Mouse (Mus musculus) kidney, embryonic 15.5 days (tissue): Measurements from ENCODE around the gene Arhgap35. TPM values are rescaled to one million over a fixed set of nuclear protein-coding genes. Genes with fewer than 3 reads are reported as not detected.
A peak's percentile ranks its signal among the peaks of the same experiment; 100 is the strongest.

Experiments used
- ATAC-seq: fragments of 200-750 bp; cut with Nextera tagmentation; replicated peaks from 2 replicates; pipeline ENCODE4 v1.8.0; 2017; ENCODE audit warnings: moderate TSS enrichment; ENCODE audit not compliant: low FRiP score
- H3K27ac ChIP-seq: fragments of 300-500 bp; sonication (generic); 2 replicates; pipeline ENCODE4 v1.5.1; 2015; ENCODE audit warnings: mild to moderate bottlenecking, inconsistent platforms
- H3K27me3 ChIP-seq: fragments of 300-500 bp; sonication (generic); 2 replicates; pipeline ENCODE4 v1.6.1; 2015; ENCODE audit warnings: inconsistent platforms
- H3K36me3 ChIP-seq: fragments of 300-500 bp; sonication (generic); 2 replicates; pipeline ENCODE4 v1.6.1; 2015; ENCODE audit warnings: inconsistent platforms
- H3K4me1 ChIP-seq: fragments of 300-500 bp; sonication (generic); 2 replicates; pipeline ENCODE4 v1.6.1; 2015; ENCODE audit warnings: inconsistent platforms
- H3K4me2 ChIP-seq: fragments of 300-500 bp; sonication (generic); 2 replicates; pipeline ENCODE4 v1.6.1; 2015; ENCODE audit warnings: moderate library complexity, mild to moderate bottlenecking, inconsistent platforms
- H3K4me3 ChIP-seq: fragments of 300-500 bp; sonication (generic); replicated peaks from 2 replicates; pipeline ENCODE4 v1.5.1; 2015; ENCODE audit warnings: mild to moderate bottlenecking, inconsistent platforms
- H3K9ac ChIP-seq: fragments of 300-500 bp; sonication (generic); 2 replicates; pipeline ENCODE4 v1.6.1; 2015; ENCODE audit warnings: mild to moderate bottlenecking, inconsistent platforms
- H3K9me3 ChIP-seq: fragments of 300-500 bp; sonication (generic); replicated peaks from 2 replicates; pipeline ENCODE4 v1.6.1; 2016; ENCODE audit warnings: inconsistent platforms
- WGBS: fragments of 180-500 bp; shearing (Covaris S2); methylation state at CpG from one replicate; pipeline ENCODE4 v1.1.7; 2015; ENCODE audit warnings: mixed read lengths; 5-methylcytosine and 5-hydroxymethylcytosine counted together
- polyA plus RNA-seq: library from polyadenylated mRNA; unstranded; fragments of >200 nt; fragmentation: Nextera tagmentation; extraction: Ambion mirVana; gene quantifications from 2 replicates; pipeline ENCODE4 v1.2.1, GENCODE M21; 2015

Arhgap35 gene
- polyA plus RNA-seq, 1 experiment from 2014 or later = 18.2 TPM

GRCm38 (mm10) chr7:16475321-16475720 is 139.5 kb downstream of the Arhgap35 start:
- H3K4me3 ChIP-seq = peak overlapping the region; percentile 43
- 3% methylated on average over 23 of the region's 23 CpGs for WGBS

GRCm38 (mm10) chr7:16474445-16474844 is 140.3 kb downstream of the Arhgap35 start:
- 2% methylated on average over 33 of the region's 33 CpGs for WGBS
- Histone ChIP-seq H3K4me3 (peak overlapping the region; percentile 27), H3K27me3 (peaks cover 73% of the 10 kb centered on the region), H3K4me2 (peak overlapping the region; percentile 54), H3K9ac (peak overlapping the region; percentile 11; the same call in 1 of the 2 replicates), H3K27ac (no peak overlapping the region), H3K36me3 (no peaks in the 10 kb centered on the region), H3K9me3 (no peaks in the 10 kb centered on the region), H3K4me1 (peaks cover 31% of the 10 kb centered on the region)
- ATAC-seq = no peak

More at GRCm38 (mm10) chr7:16475321-16475720, 139.5 kb downstream of the Arhgap35 start:
- Histone ChIP-seq H3K36me3 (no peaks in the 10 kb centered on the region), H3K4me1 (peaks cover 31% of the 10 kb centered on the region), H3K27me3 (peaks cover 71% of the 10 kb centered on the region), H3K9ac (no peak overlapping the region), H3K27ac (no peak overlapping the region), H3K9me3 (no peaks in the 10 kb centered on the region), H3K4me2 (peak overlapping the region; percentile 69)
- no peak for ATAC-seq

GRCm38 (mm10) chr7:16473847-16474246 is 140.9 kb downstream of the Arhgap35 start:
- H3K27ac ChIP-seq = no peak overlapping the region
- ATAC-seq = peak; percentile 30; the same call in 1 of the 2 replicates

GRCm38 (mm10) chr7:16472116-16472709 is 142.6 kb downstream of the Arhgap35 start:
- H3K4me1 ChIP-seq = peaks cover 31% of the 10 kb centered on the region
- peaks cover 78% of the 10 kb centered on the region for H3K27me3 ChIP-seq
- no peaks in the 10 kb centered on the region for H3K36me3 ChIP-seq
- H3K27ac ChIP-seq = no peak overlapping the region
- H3K4me2 ChIP-seq = no peak overlapping the region
- no peak for ATAC-seq
- WGBS = 6% methylated on average over 17 of the region's 17 CpGs
- no peaks in the 10 kb centered on the region for H3K9me3 ChIP-seq
- no peak overlapping the region for H3K4me3 ChIP-seq
- no peak overlapping the region for H3K9ac ChIP-seq

More at GRCm38 (mm10) chr7:16473847-16474246, 140.9 kb downstream of the Arhgap35 start:
- Histone ChIP-seq H3K36me3 (no peaks in the 10 kb centered on the region), H3K9me3 (no peaks in the 10 kb centered on the region), H3K9ac (no peak overlapping the region), H3K4me2 (no peak overlapping the region), H3K4me3 (no peak overlapping the region), H3K27me3 (peaks cover 73% of the 10 kb centered on the region), H3K4me1 (peaks cover 31% of the 10 kb centered on the region)
- 18% methylated on average over 8 of the region's 8 CpGs for WGBS

GRCm38 (mm10) chr7:16471549-16471948 is 143.2 kb downstream of the Arhgap35 start:
- H3K4me2 ChIP-seq = no peak overlapping the region
- H3K9ac ChIP-seq = no peak overlapping the region
- peaks cover 28% of the 10 kb centered on the region for H3K4me1 ChIP-seq
- H3K27me3 ChIP-seq = peaks cover 71% of the 10 kb centered on the region
- ATAC-seq = no peak
- no peak overlapping the region for H3K4me3 ChIP-seq
- H3K9me3 ChIP-seq = no peaks in the 10 kb centered on the region
- no peaks in the 10 kb centered on the region for H3K36me3 ChIP-seq
- no peak overlapping the region for H3K27ac ChIP-seq
- 44% methylated on average over 9 of the region's 9 CpGs for WGBS

- H3K27me3 ChIP-seq = peaks cover 51% of the 10 kb centered on the region
- no peak for ATAC-seq
These were observed 146.7 kb downstream of the Arhgap35 start for GRCm38 (mm10) chr7:16468115-16468514.

GRCm38 (mm10) chr7:16466565-16466964 is 148.2 kb downstream of the Arhgap35 start:
- no peak overlapping the region for H3K9ac ChIP-seq
- no peaks in the 10 kb centered on the region for H3K36me3 ChIP-seq
- H3K9me3 ChIP-seq = no peaks in the 10 kb centered on the region
- 68% methylated on average over 4 of the region's 4 CpGs for WGBS
- no peaks in the 10 kb centered on the region for H3K4me1 ChIP-seq
- H3K27me3 ChIP-seq = peaks cover 45% of the 10 kb centered on the region
- H3K4me3 ChIP-seq = no peak overlapping the region
- no peak overlapping the region for H3K4me2 ChIP-seq
- H3K27ac ChIP-seq = no peak overlapping the region
- no peak for ATAC-seq

More at GRCm38 (mm10) chr7:16468115-16468514, 146.7 kb downstream of the Arhgap35 start:
- Histone ChIP-seq H3K36me3 (no peaks in the 10 kb centered on the region), H3K4me3 (no peak overlapping the region), H3K9ac (no peak overlapping the region), H3K9me3 (no peaks in the 10 kb centered on the region), H3K27ac (no peak overlapping the region), H3K4me2 (no peak overlapping the region), H3K4me1 (no peaks in the 10 kb centered on the region)
- 22% methylated on average over 5 of the region's 5 CpGs for WGBS

GRCm38 (mm10) chr7:16465568-16465967 is 149.2 kb downstream of the Arhgap35 start:
- ATAC-seq = no peak
- H3K4me1 ChIP-seq = no peaks in the 10 kb centered on the region
- H3K9me3 ChIP-seq = no peaks in the 10 kb centered on the region
- WGBS = 92% methylated on average over 5 of the region's 5 CpGs
- H3K4me3 ChIP-seq = no peak overlapping the region
- H3K27me3 ChIP-seq = peaks cover 45% of the 10 kb centered on the region
- no peaks in the 10 kb centered on the region for H3K36me3 ChIP-seq
- no peak overlapping the region for H3K9ac ChIP-seq
- H3K4me2 ChIP-seq = no peak overlapping the region
- H3K27ac ChIP-seq = no peak overlapping the region

- Histone ChIP-seq H3K9ac (no peak overlapping the region), H3K27ac (no peak overlapping the region), H3K4me2 (no peak overlapping the region), H3K4me1 (no peaks in the 10 kb centered on the region), H3K9me3 (no peaks in the 10 kb centered on the region), H3K27me3 (peaks cover 46% of the 10 kb centered on the region), H3K36me3 (no peaks in the 10 kb centered on the region), H3K4me3 (no peak overlapping the region)
- peak; percentile 30; the same call in 1 of the 2 replicates for ATAC-seq
- 13% methylated on average over 8 of the region's 8 CpGs for WGBS
These were observed 149.6 kb downstream of the Arhgap35 start for GRCm38 (mm10) chr7:16465160-16465559.

GRCm38 (mm10) chr7:16463214-16463613 is 151.6 kb downstream of the Arhgap35 start:
- Histone ChIP-seq H3K27me3 (peaks cover 37% of the 10 kb centered on the region), H3K27ac (no peak overlapping the region), H3K4me1 (no peaks in the 10 kb centered on the region), H3K4me3 (no peak overlapping the region), H3K4me2 (no peak overlapping the region), H3K9me3 (no peaks in the 10 kb centered on the region), H3K36me3 (no peaks in the 10 kb centered on the region), H3K9ac (no peak overlapping the region)
- no peak; the same call in 1 of the 2 replicates for ATAC-seq
- 1% methylated on average over 14 of the region's 14 CpGs for WGBS

GRCm38 (mm10) chr7:16461705-16462104 is 153.1 kb downstream of the Arhgap35 start:
- Histone ChIP-seq H3K36me3 (no peaks in the 10 kb centered on the region), H3K4me1 (no peaks in the 10 kb centered on the region), H3K9ac (no peak overlapping the region), H3K4me2 (no peak overlapping the region), H3K9me3 (no peaks in the 10 kb centered on the region), H3K4me3 (no peak overlapping the region), H3K27ac (no peak overlapping the region), H3K27me3 (peaks cover 33% of the 10 kb centered on the region)
- no peak for ATAC-seq
- 80% methylated on average over 6 of the region's 6 CpGs for WGBS

- Histone ChIP-seq H3K9me3 (no peaks in the 10 kb centered on the region), H3K9ac (no peak overlapping the region), H3K27ac (no peak overlapping the region), H3K27me3 (peaks cover 33% of the 10 kb centered on the region), H3K36me3 (no peaks in the 10 kb centered on the region), H3K4me3 (no peak overlapping the region), H3K4me2 (no peak overlapping the region), H3K4me1 (no peaks in the 10 kb centered on the region)
- WGBS = 57% methylated on average over 6 of the region's 6 CpGs
- ATAC-seq = no peak
These were observed 153.6 kb downstream of the Arhgap35 start for GRCm38 (mm10) chr7:16461151-16461550.

GRCm38 (mm10) chr7:16460566-16460965 is 154.2 kb downstream of the Arhgap35 start:
- no peaks in the 10 kb centered on the region for H3K9me3 ChIP-seq
- H3K4me2 ChIP-seq = no peak overlapping the region
- no peak overlapping the region for H3K9ac ChIP-seq
- 40% methylated on average over 13 of the region's 13 CpGs for WGBS
- H3K4me3 ChIP-seq = no peak overlapping the region
- H3K27ac ChIP-seq = no peak overlapping the region
- no peaks in the 10 kb centered on the region for H3K4me1 ChIP-seq
- ATAC-seq = no peak
- peaks cover 31% of the 10 kb centered on the region for H3K27me3 ChIP-seq
- H3K36me3 ChIP-seq = no peaks in the 10 kb centered on the region
